Mouse (Mus musculus) olfactory bulb, adult 2 months (tissue): ENCODE results near the gene Arhgap24.

Experiments used
- CTCF ChIP-seq: fragments of 200-500 bp; IDR thresholded peaks from 2 replicates; pipeline ENCODE4 v1.5.1; 2012; ENCODE audit warnings: low read depth, mild to moderate bottlenecking, low read length, moderate library complexity; ENCODE audit not compliant: insufficient read depth
- POLR2A ChIP-seq: fragments of 200-500 bp; IDR thresholded peaks from 2 replicates; pipeline ENCODE4 v1.6.1; 2012; ENCODE audit warnings: mild to moderate bottlenecking, low read depth, low read length, moderate library complexity; ENCODE audit not compliant: insufficient read depth

DNA sequence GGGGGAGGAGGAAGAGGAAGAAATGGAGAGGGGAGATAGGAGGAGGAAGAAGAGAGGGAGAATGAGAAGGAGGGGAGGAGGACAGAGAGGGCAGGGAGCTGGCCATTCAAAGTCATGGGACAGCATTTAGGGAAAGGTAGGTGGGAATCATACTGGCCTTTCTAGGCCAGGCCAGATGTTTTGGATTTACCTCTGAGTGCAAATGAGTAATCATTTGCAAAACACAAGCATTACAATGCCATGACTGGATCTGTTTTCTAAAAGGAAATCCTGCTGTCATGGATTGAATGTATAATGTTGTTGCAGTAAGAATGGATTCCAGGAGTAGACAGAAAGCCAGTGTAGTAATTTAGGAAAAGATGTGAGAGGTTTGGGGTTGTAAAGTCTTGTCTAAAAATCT, 66.6 kb downstream of the Arhgap24 start:
- no peak for TF ChIP-seq POLR2A
- TF ChIP-seq CTCF = no peak
